Mouse (Mus musculus) lung, postnatal 0 days (tissue): ENCODE data around the gene Csf3r.

Experiments
- CTCF ChIP-seq: IDR thresholded peaks from 2 replicates; pipeline ENCODE4 v1.5.1; 2016; ENCODE audit warnings: antibody characterized with exemption, mild to moderate bottlenecking
- EP300 ChIP-seq: IDR thresholded peaks from 2 replicates; pipeline ENCODE4 v1.6.1; 2016; ENCODE audit warnings: antibody characterized with exemption, mild to moderate bottlenecking, control low read depth

DNA sequence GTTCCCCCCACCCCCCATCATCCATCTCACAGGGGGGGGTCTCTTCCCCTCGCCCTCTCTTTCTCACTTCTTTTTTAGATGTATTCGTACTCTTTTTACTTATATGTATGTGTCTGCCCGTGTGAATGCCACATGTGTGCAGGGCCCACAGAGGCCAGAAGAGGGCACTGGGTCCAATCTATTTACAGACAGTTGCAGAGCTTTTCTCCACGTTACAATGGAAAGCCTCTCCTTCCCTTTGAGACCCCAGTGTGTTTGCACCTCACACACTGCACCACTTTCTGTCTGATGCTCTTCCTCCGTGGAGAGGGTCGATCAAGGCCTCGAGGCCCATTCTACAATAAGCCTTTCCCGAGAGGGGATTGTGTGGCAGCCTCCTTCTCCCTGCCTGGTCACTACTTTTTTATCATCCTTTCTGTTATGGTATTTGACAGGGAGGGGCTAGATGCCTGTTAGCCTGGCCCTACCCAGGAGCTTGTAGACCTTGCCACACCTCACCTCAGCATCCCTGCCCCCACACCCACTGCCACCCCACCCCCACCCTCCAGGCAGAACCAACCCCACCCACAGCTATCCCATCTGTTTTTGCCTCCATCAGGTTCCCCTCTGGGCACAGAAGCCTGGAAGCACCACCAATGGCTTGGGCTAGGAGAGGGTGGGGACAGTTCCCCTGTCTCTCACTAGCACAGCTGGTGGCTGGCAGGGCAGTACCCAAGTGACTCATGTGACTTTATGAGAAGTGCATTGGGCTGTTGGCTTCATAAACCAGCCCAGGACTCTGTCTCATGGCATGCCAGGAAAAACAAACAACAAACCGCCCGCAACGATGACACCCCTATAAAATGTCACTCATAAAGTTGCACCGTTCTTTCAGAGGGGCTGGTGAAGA, 22.8 kb upstream of the Csf3r start:
- TF ChIP-seq CTCF (no peak), EP300 (no peak)
